Mouse (Mus musculus) myocyte (in vitro differentiated cells): ENCODE data around the gene Tubg2.
"Not testable (repeated sequence)": the region's sequence is repeated elsewhere in the genome, so short reads cannot be mapped to it uniquely, and the experiment has no call there.

Source experiments
- CEBPB ChIP-seq: IDR thresholded peaks from 2 replicates; pipeline ENCODE4 v1.6.1; 2011; ENCODE audit warnings: mild to moderate bottlenecking, moderate library complexity; ENCODE audit not compliant: poor library complexity, insufficient read depth, severe bottlenecking
- MYOG ChIP-seq, 3 experiments: IDR thresholded peaks; one replicate each; pipeline ENCODE4 v1.6.1; 2011; ENCODE audit warnings: control low read depth in 2 of 3, low read depth in 2 of 3, mild to moderate bottlenecking in 2 of 3; ENCODE audit not compliant: insufficient read length in 2 of 3, control insufficient read depth in 1 of 3, insufficient read depth in 1 of 3
- POLR2A ChIP-seq: IDR thresholded peaks from one replicate; pipeline ENCODE4 v1.6.1; 2011; ENCODE audit warnings: low read depth, mild to moderate bottlenecking, control low read depth, moderate library complexity; ENCODE audit not compliant: insufficient read length
- POLR2AphosphoS2 ChIP-seq: IDR thresholded peaks from one replicate; pipeline ENCODE4 v1.6.1; 2011; ENCODE audit warnings: low read depth, control low read depth; ENCODE audit not compliant: insufficient read length
- TCF12 ChIP-seq: IDR thresholded peaks from one replicate; pipeline ENCODE4 v1.6.1; 2011; ENCODE audit warnings: mild to moderate bottlenecking, control low read depth; ENCODE audit not compliant: poor library complexity, insufficient read depth, severe bottlenecking
- USF1 ChIP-seq: IDR thresholded peaks from one replicate; pipeline ENCODE4 v1.6.1; 2011; ENCODE audit warnings: low read depth, mild to moderate bottlenecking, control low read depth, moderate library complexity

- not testable (repeated sequence) for TF ChIP-seq POLR2A; CEBPB; TCF12; MYOG (IDR thresholded peaks at IDR 0.05; ENCODE audit: control insufficient read depth in 1 of 3, insufficient read depth in 1 of 3, insufficient read length in 2 of 3, low read depth in 2 of 3); USF1; POLR2AphosphoS2
Observed at GRCm38 (mm10) chr11:101160981-101161505, 5.3 kb downstream of the Tubg2 start.
